Mouse (Mus musculus): Measurements from ENCODE around the gene Triml2.

Gene Triml2

GRCm38 (mm10) chr8:43180054-43180690 is at the start of gene Triml2:
Triml2 (plus strand) TSS chr8:43180541.
- DNase-seq (ENCODE audit: low spot score), result no peak

GRCm38 (mm10) chr8:43141386-43141785 is 39.0 kb upstream of the Triml2 start, which contains the start of gene Triml1:
Triml1 (minus strand) TSS chr8:43141486.
- no peak for DNase-seq (ENCODE audit: low spot score)

- DNase-seq (ENCODE audit: low spot score), result no peak
These were observed 31.0 kb upstream of the Triml2 start for GRCm38 (mm10) chr8:43149307-43149706.

GRCm38 (mm10) chr8:43163255-43163654 is 17.1 kb upstream of the Triml2 start:
- no peak for DNase-seq (ENCODE audit: low spot score)

- no peak for DNase-seq (ENCODE audit: low spot score)
These were observed 15.9 kb upstream of the Triml2 start for GRCm38 (mm10) chr8:43164453-43164852.

- no peak for DNase-seq (ENCODE audit: low spot score)
These were observed 12.3 kb upstream of the Triml2 start for GRCm38 (mm10) chr8:43168083-43168482.

GRCm38 (mm10) chr8:43169249-43169755 is 11.0 kb upstream of the Triml2 start:
- no peak for DNase-seq (ENCODE audit: low spot score)

GRCm38 (mm10) chr8:43176766-43177486 is 3.4 kb upstream of the Triml2 start:
- no peak for DNase-seq (ENCODE audit: low spot score)

- DNase-seq (ENCODE audit: low spot score), result peak; percentile 7
These were observed 2.1 kb upstream of the Triml2 start for GRCm38 (mm10) chr8:43178263-43178662.

- DNase-seq (ENCODE audit: low spot score), result peak; percentile 10
These were observed 1.2 kb upstream of the Triml2 start for GRCm38 (mm10) chr8:43179189-43179588.

GRCm38 (mm10) chr8:43182281-43182680 is 1.9 kb downstream of the Triml2 start:
- no peak for DNase-seq (ENCODE audit: low spot score)

- no peak for DNase-seq (ENCODE audit: low spot score)
These were observed 35.2 kb downstream of the Triml2 start for GRCm38 (mm10) chr8:43215554-43215953.

GRCm38 (mm10) chr8:43243326-43243725 is 63.0 kb downstream of the Triml2 start:
- no peak for DNase-seq (ENCODE audit: low spot score)

All from ovary, postnatal 36 days (tissue).